Mouse (Mus musculus) MN1 (cell line): Measurements from ENCODE around the gene Mmp10.

Source experiments
- DNase-seq: peaks from one replicate; pipeline ENCODE4 v3.0.0-alpha.2; 2016; ENCODE audit warnings: low spot score

The Mmp10 gene

GRCm38 (mm10) chr9:7502051-7502450 is at the start of gene Mmp10:
Mmp10 (plus strand) TSS chr9:7502352.
- no peak for DNase-seq

GRCm38 (mm10) chr9:7453302-7453701 is 48.9 kb upstream of the Mmp10 start:
- no peak for DNase-seq

DNA sequence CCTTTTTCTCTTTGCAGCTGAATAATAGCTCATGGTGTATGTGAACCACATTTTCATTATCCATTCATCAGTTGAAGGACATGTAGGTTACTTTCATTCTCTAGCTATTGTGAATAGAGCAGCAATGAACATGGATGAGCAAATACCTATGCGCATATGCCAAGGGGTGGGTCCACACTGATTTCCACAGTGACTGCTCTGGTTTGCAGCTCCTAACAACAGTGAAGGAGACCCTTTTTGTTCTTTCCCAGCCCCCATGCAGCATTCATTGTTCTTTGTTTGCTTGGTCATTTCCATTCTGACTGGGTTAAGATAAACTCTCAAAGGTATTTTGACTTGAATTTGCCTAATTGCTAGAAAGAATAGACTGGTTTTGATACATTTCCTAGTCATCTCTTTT is 31.9 kb upstream of the Mmp10 start:
- no peak for DNase-seq

DNA sequence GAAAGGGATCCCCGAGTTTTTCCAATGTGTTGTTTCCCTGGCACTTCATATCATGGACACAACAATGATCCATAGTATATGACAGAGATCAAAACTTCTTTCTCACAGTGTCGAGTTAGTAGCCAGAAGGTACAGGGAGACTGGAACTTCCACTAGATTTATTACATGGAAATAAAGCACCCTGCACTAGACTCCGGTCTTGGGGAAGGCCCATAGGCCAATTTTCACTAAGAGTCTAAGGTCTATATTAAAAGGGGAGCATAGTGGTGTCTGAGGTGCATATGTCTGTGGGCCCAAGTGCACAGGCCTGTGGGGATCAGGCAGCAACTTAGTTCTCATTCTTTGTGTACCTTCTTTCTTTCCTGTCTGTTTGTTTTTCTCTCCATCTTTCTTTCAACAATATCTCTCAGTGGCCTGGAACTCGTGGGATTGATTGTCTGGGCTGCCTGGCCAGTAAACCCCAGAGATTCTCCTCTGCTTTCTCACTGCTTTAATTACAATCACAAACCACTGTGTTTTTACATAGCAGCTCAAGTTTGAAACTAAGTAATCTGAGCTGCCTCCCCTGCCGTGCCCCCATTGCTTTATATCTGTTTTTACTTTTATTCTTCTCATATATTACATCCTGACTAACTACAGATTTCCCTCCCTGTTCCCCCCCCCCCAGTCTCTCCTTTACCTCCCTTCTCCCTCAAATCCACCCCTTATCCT is 18.3 kb upstream of the Mmp10 start:
- no peak for DNase-seq

DNA sequence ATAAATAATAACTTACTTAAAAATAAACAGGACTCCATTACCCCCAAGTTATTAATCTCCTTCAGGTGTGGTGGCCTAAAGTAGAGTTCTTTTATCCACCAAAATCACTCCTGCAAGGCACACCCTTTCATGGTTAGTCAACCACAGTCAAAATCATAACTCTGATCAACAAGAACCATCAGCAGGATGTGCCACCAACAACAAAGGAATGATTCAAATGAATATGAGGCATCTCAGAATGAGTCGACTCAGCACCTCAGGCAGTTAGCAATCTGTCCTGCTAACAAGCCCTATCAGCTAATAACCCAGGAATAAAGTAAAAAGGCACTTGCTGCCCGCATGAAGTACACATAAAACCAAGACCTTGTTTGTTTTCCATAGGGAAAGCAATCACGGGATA is 1.0 kb upstream of the Mmp10 start:
- DNase-seq, result no peak

DNA sequence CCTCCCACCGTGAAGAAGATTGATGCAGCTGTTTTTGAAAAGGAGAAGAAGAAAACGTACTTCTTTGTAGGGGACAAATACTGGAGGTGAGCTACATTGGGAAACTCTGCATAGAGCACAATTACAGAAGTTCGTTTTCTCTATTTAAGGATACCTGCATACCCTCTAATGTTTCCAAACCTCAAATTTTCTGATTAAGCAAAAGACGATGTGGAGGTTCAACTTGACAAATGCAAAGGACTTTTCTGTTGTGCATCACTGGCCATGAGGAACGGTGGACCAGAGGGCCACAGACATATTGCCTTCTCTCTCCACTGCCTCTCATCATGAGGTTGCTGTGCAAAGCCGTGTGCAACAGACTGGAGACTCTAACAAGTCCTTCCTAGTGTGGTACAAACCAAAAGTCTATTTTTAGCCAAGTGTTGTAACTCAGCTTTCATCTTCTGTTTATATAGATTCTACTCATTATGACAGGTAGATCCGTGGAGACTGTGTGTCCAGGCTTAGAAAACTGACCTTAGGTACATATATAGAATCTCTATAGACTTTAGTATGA is 5.2 kb downstream of the Mmp10 start:
- DNase-seq, result no peak

- DNase-seq, result no peak
Observed at GRCm38 (mm10) chr9:7509619-7510233, 7.6 kb downstream of the Mmp10 start.

- DNase-seq, result no peak
Observed at GRCm38 (mm10) chr9:7517944-7518571, 15.9 kb downstream of the Mmp10 start.

DNA sequence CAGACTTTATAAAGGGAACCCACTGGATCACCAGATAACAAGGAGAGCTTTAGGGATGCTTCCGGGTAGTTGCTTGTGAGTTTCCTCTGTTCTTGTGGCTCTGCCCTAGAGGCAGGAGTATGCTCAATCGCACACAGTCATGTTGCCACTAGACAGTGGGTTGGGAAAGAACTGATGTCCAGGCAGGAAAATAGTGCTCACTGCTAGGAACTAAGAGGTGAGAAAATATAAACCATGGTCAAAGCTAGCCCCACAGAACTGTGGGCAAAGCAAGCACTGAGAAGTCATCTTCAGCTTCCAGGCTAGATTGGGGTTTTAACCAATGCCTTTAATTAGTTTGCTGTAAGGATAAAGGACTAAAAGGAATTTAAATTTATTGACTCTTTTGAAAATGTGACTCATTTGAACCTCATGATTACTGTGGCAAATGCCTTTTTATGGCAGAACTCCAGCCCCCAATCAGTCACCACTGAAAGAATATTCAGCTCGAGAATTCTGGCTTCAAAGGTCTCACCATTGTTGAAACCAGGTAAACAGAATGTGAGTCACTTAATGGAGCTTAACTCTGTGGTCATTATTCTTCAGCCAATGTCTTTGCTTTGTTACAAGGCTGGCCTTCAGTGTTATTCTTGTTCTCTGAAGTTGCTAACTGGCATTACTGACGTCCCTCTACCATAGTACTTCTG is 24.2 kb downstream of the Mmp10 start:
- no peak for DNase-seq

GRCm38 (mm10) chr9:7542763-7543162 is 40.6 kb downstream of the Mmp10 start:
- DNase-seq, result no peak

DNA sequence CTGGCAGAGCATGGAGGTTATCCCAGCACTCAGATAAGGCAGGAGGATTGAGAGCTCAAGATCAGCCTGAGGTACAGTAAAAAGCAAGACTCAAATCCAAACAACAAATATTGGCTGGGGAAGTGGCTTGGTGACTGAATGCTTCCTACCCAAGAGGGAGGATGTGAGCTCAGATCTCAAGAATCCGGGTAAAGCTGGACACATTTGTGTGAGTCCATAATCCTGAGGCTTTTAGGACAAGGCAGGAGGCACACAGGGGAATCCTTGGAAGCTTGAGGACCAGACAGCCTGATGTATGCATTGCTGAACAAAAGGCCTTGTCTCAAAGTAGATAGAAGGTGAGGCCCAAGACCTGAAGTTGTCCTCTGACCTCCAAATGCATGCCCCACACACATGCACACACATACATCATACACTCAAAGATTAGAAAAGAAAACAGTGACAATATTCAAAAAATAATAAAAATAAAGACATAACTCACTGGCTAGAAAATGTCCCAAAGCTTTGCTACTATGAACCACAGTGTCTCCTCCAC is 42.8 kb downstream of the Mmp10 start:
- no peak for DNase-seq

DNA sequence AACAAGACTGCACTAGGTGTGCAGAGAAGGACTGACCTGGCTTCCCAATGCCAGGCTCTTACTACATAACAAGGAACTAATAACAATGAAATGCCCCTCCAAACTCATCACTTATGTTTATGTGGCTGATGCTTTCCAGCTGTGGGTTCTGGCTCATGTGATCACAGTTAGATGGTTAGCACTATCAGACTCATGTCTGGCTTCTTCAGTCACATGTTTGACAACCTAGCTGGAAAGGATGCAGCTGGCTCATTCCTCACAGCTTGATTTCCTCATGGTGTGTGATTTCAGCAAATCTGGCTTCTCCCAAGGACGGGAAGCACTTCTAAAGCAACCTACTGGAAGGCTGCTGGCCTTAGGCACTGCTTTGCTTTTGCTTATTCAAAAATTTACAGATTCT is 43.3 kb downstream of the Mmp10 start:
- DNase-seq, result no peak

GRCm38 (mm10) chr9:7545920-7546319 is 43.8 kb downstream of the Mmp10 start:
- DNase-seq, result no peak

GRCm38 (mm10) chr9:7551943-7552342 is 49.8 kb downstream of the Mmp10 start:
- no peak for DNase-seq

DNA sequence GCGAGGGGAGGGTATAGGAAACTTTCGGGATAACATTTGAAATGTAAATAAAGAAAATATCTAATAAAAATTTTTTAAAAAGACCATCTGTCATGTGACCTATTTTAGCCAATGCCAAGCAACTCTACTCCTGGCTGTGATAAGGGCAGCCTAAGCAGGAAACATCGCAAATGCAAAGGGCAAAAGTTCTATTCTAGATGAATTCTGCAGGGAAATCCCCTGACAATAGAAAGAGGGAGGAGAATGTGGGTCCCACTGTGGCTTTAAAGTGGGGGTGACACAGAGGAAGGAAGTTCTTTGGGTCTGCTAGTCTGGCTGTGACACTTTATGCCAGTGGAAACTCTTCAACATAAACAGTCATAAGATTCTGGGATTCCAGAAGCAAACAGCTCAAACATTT is 51.4 kb downstream of the Mmp10 start:
- no peak for DNase-seq

GRCm38 (mm10) chr9:7554382-7554781 is 52.2 kb downstream of the Mmp10 start:
- DNase-seq, result no peak

GRCm38 (mm10) chr9:7558221-7559017 is 56.3 kb downstream of the Mmp10 start, which contains the start of gene Mmp8:
Mmp8 (plus strand) TSS chr9:7558456.
- DNase-seq, result no peak
